Mouse (Mus musculus): ENCODE data around the gene Gm13283. TPM values are rescaled to one million over a fixed set of nuclear protein-coding genes. Genes with fewer than 3 reads are reported as not detected.
"Not testable (repeated sequence)": the region's sequence is repeated elsewhere in the genome, so short reads cannot be mapped to it uniquely, and the experiment has no call there.

Gm13283 gene
- polyA plus RNA-seq, 1 experiment from 2014 or later: 0.30 TPM

- 0% methylated on average over 2 of the region's 2 CpGs for WGBS
- no peak overlapping the region for H3K4me2 ChIP-seq (replicated peaks; ENCODE audit: low read depth, low read length)
- ATAC-seq (ENCODE audit: low FRiP score, low TSS enrichment): 0 out of 2 replicates have a peak, but pooled peaks have one; percentile 43
Observed at GRCm38 (mm10) chr4:88738480-88738879, 21.4 kb upstream of the Gm13283 start.

GRCm38 (mm10) chr4:88739036-88739435, 20.9 kb upstream of the Gm13283 start:
- H3K9ac ChIP-seq (ENCODE audit: low read depth, low read length): no peak overlapping the region
- no peak overlapping the region for H3K27ac ChIP-seq (ENCODE audit: low read depth, low read length)
- no peak overlapping the region for H3K4me2 ChIP-seq (replicated peaks; ENCODE audit: low read depth, low read length)
- no peak for ATAC-seq (ENCODE audit: low FRiP score, low TSS enrichment)
- H3K4me1 ChIP-seq (ENCODE audit: control insufficient read depth, insufficient read depth, low read length): no peaks in the 10 kb centered on the region
- no peaks in the 10 kb centered on the region for H3K9me3 ChIP-seq (ENCODE audit: control insufficient read depth, low read length)
- no peaks in the 10 kb centered on the region for H3K27me3 ChIP-seq (ENCODE audit: control insufficient read depth, insufficient read depth, low read length)
- WGBS: 91% methylated on average over 6 of the region's 6 CpGs
- H3K36me3 ChIP-seq (ENCODE audit: control insufficient read depth, insufficient read depth, low read length): no peaks in the 10 kb centered on the region
- no peak overlapping the region for H3K4me3 ChIP-seq (ENCODE audit: low read length)

More at GRCm38 (mm10) chr4:88738480-88738879, 21.4 kb upstream of the Gm13283 start:
- Histone ChIP-seq H3K4me3 (ENCODE audit: low read length) (no peak overlapping the region), H3K4me1 (ENCODE audit: control insufficient read depth, insufficient read depth, low read length) (no peaks in the 10 kb centered on the region), H3K9ac (ENCODE audit: low read depth, low read length) (no peak overlapping the region), H3K27me3 (ENCODE audit: control insufficient read depth, insufficient read depth, low read length) (no peaks in the 10 kb centered on the region), H3K27ac (ENCODE audit: low read depth, low read length) (no peak overlapping the region), H3K9me3 (ENCODE audit: control insufficient read depth, low read length) (no peaks in the 10 kb centered on the region), H3K36me3 (ENCODE audit: control insufficient read depth, insufficient read depth, low read length) (no peaks in the 10 kb centered on the region)

- Histone ChIP-seq H3K4me2 (replicated peaks; ENCODE audit: low read depth, low read length) (no peak overlapping the region), H3K27ac (ENCODE audit: low read depth, low read length) (no peak overlapping the region)
- 86% methylated on average over 4 of the region's 4 CpGs for WGBS
Observed at GRCm38 (mm10) chr4:88741426-88741825, 18.5 kb upstream of the Gm13283 start.

GRCm38 (mm10) chr4:88742771-88743371, 17.0 kb upstream of the Gm13283 start:
- no peak for ATAC-seq (ENCODE audit: low FRiP score, low TSS enrichment)
- H3K9me3 ChIP-seq (ENCODE audit: control insufficient read depth, low read length): no peaks in the 10 kb centered on the region
- H3K4me1 ChIP-seq (ENCODE audit: control insufficient read depth, insufficient read depth, low read length): no peaks in the 10 kb centered on the region
- H3K4me2 ChIP-seq (replicated peaks; ENCODE audit: low read depth, low read length): no peak overlapping the region
- WGBS: 79% methylated on average over 7 of the region's 7 CpGs
- H3K4me3 ChIP-seq (ENCODE audit: low read length): no peak overlapping the region
- no peak overlapping the region for H3K9ac ChIP-seq (ENCODE audit: low read depth, low read length)
- no peaks in the 10 kb centered on the region for H3K36me3 ChIP-seq (ENCODE audit: control insufficient read depth, insufficient read depth, low read length)
- H3K27me3 ChIP-seq (ENCODE audit: control insufficient read depth, insufficient read depth, low read length): no peaks in the 10 kb centered on the region
- no peak overlapping the region for H3K27ac ChIP-seq (ENCODE audit: low read depth, low read length)

More at GRCm38 (mm10) chr4:88741426-88741825, 18.5 kb upstream of the Gm13283 start:
- Histone ChIP-seq H3K36me3 (ENCODE audit: control insufficient read depth, insufficient read depth, low read length) (no peaks in the 10 kb centered on the region), H3K4me3 (ENCODE audit: low read length) (no peak overlapping the region), H3K27me3 (ENCODE audit: control insufficient read depth, insufficient read depth, low read length) (no peaks in the 10 kb centered on the region), H3K9ac (ENCODE audit: low read depth, low read length) (no peak overlapping the region), H3K4me1 (ENCODE audit: control insufficient read depth, insufficient read depth, low read length) (no peaks in the 10 kb centered on the region), H3K9me3 (ENCODE audit: control insufficient read depth, low read length) (no peaks in the 10 kb centered on the region)
- no peak for ATAC-seq (ENCODE audit: low FRiP score, low TSS enrichment)

- no peaks in the 10 kb centered on the region for H3K9me3 ChIP-seq (ENCODE audit: control insufficient read depth, low read length)
- WGBS: 63% methylated on average over 3 of the region's 3 CpGs
- ATAC-seq (ENCODE audit: low FRiP score, low TSS enrichment): no peak
Observed at GRCm38 (mm10) chr4:88744207-88744606, 15.7 kb upstream of the Gm13283 start.

GRCm38 (mm10) chr4:88749926-88750325, 10.0 kb upstream of the Gm13283 start:
- H3K9ac ChIP-seq (ENCODE audit: low read depth, low read length): no peak overlapping the region
- no peak for ATAC-seq (ENCODE audit: low FRiP score, low TSS enrichment)

More at GRCm38 (mm10) chr4:88744207-88744606, 15.7 kb upstream of the Gm13283 start:
- no peaks in the 10 kb centered on the region; the same call in 1 of the 2 replicates for H3K27me3 ChIP-seq (ENCODE audit: control insufficient read depth, insufficient read depth, low read length)
- H3K36me3 ChIP-seq (ENCODE audit: control insufficient read depth, insufficient read depth, low read length): no peaks in the 10 kb centered on the region
- no peak overlapping the region for H3K4me2 ChIP-seq (replicated peaks; ENCODE audit: low read depth, low read length)
- H3K4me3 ChIP-seq (ENCODE audit: low read length): no peak overlapping the region
- H3K27ac ChIP-seq (ENCODE audit: low read depth, low read length): no peak overlapping the region
- H3K4me1 ChIP-seq (ENCODE audit: control insufficient read depth, insufficient read depth, low read length): no peaks in the 10 kb centered on the region
- no peak overlapping the region for H3K9ac ChIP-seq (ENCODE audit: low read depth, low read length)

GRCm38 (mm10) chr4:88754818-88755340, 5.0 kb upstream of the Gm13283 start, which contains the start of gene Gm13271:
Gm13271 (plus strand) TSS chr4:88754868.
- ATAC-seq (ENCODE audit: low FRiP score, low TSS enrichment); H3K9ac ChIP-seq (ENCODE audit: low read depth, low read length); H3K4me3 ChIP-seq (ENCODE audit: low read length); H3K27me3 ChIP-seq (ENCODE audit: control insufficient read depth, insufficient read depth, low read length); H3K9me3 ChIP-seq (ENCODE audit: control insufficient read depth, low read length); H3K4me1 ChIP-seq (ENCODE audit: control insufficient read depth, insufficient read depth, low read length); H3K27ac ChIP-seq (ENCODE audit: low read depth, low read length); H3K4me2 ChIP-seq (replicated peaks; ENCODE audit: low read depth, low read length); H3K36me3 ChIP-seq (ENCODE audit: control insufficient read depth, insufficient read depth, low read length): not testable (repeated sequence)
- WGBS: 82% methylated on average over 13 of the region's 15 CpGs

More at GRCm38 (mm10) chr4:88749926-88750325, 10.0 kb upstream of the Gm13283 start:
- Histone ChIP-seq H3K36me3 (ENCODE audit: control insufficient read depth, insufficient read depth, low read length) (no peaks in the 10 kb centered on the region), H3K4me3 (ENCODE audit: low read length) (no peak overlapping the region), H3K4me2 (replicated peaks; ENCODE audit: low read depth, low read length) (no peak overlapping the region), H3K9me3 (ENCODE audit: control insufficient read depth, low read length) (no peaks in the 10 kb centered on the region), H3K27ac (ENCODE audit: low read depth, low read length) (no peak overlapping the region), H3K27me3 (ENCODE audit: control insufficient read depth, insufficient read depth, low read length) (no peaks in the 10 kb centered on the region; the same call in 1 of the 2 replicates), H3K4me1 (ENCODE audit: control insufficient read depth, insufficient read depth, low read length) (no peaks in the 10 kb centered on the region)
- WGBS: 48% methylated on average over 6 of the region's 6 CpGs

- not testable (repeated sequence) for H3K4me1 ChIP-seq (ENCODE audit: control insufficient read depth, insufficient read depth, low read length); H3K36me3 ChIP-seq (ENCODE audit: control insufficient read depth, insufficient read depth, low read length); H3K27me3 ChIP-seq (ENCODE audit: control insufficient read depth, insufficient read depth, low read length); H3K9me3 ChIP-seq (ENCODE audit: control insufficient read depth, low read length); ATAC-seq (ENCODE audit: low FRiP score, low TSS enrichment)
- H3K4me3 ChIP-seq (ENCODE audit: low read length): peak overlapping the region; percentile 41
- H3K4me2 ChIP-seq (replicated peaks; ENCODE audit: low read depth, low read length): peak overlapping the region; percentile 69
- 10% methylated on average over 28 of the region's 31 CpGs for WGBS
- H3K27ac ChIP-seq (ENCODE audit: low read depth, low read length): peak overlapping the region; percentile 93
- H3K9ac ChIP-seq (ENCODE audit: low read depth, low read length): peak overlapping the region; percentile 62
Observed at GRCm38 (mm10) chr4:88756581-88757513, 3.1 kb upstream of the Gm13283 start.
